Mouse (Mus musculus) cortical plate, adult 2 months (tissue): ENCODE results near the gene Rce1. TPM values are rescaled to one million over a fixed set of nuclear protein-coding genes. Genes with fewer than 3 reads are reported as not detected.
A peak's percentile ranks its signal among the peaks of the same experiment; 100 is the strongest.

ENCODE experiments used
- H3K27ac ChIP-seq: fragments of 200-500 bp; 2 replicates; pipeline ENCODE4 v1.5.1; 2012; ENCODE audit warnings: low read length, control low read depth, inconsistent platforms; ENCODE audit not compliant: insufficient read depth
- H3K4me1 ChIP-seq: fragments of 200-500 bp; 2 replicates; pipeline ENCODE4 v1.6.1; 2011; ENCODE audit warnings: low read length; ENCODE audit not compliant: control insufficient read depth, insufficient read depth
- H3K4me3 ChIP-seq: fragments of 200-500 bp; 2 replicates; pipeline ENCODE4 v1.5.1; 2011; ENCODE audit warnings: mild to moderate bottlenecking, low read length, control low read depth; ENCODE audit not compliant: insufficient read depth
- CTCF ChIP-seq: fragments of 200-500 bp; IDR thresholded peaks from 2 replicates; pipeline ENCODE4 v1.5.1; 2011; ENCODE audit warnings: mild to moderate bottlenecking, control low read depth, low read length; ENCODE audit not compliant: insufficient read depth; ENCODE audit errors: extremely low read depth
- POLR2A ChIP-seq: fragments of 200-500 bp; IDR thresholded peaks from 2 replicates; pipeline ENCODE4 v1.6.1; 2011; ENCODE audit warnings: mild to moderate bottlenecking, low read length, control low read depth; ENCODE audit not compliant: insufficient read depth; ENCODE audit errors: extremely low read depth
- polyA plus RNA-seq: library from polyadenylated mRNA; depleted of rRNA; stranded (reverse); fragments of >200 nt; gene quantifications from 2 replicates; pipeline ENCODE4 v1.2.3, GENCODE M21; 2012

Gene Rce1
- polyA plus RNA-seq, 1 experiment, result 54.0 TPM

GRCm38 (mm10) chr19:4615151-4616093, 10.0 kb downstream of the Rce1 start, which contains the start of gene Lrfn4:
Gene Lrfn4 (minus strand): TSS chr19:4615667.
- H3K4me1 ChIP-seq, result peaks cover 3% of the 10 kb centered on the region; the same call in 1 of the 2 replicates
- H3K4me3 ChIP-seq, result peak within 1 kb of the TSS; percentile 68
- no peak for TF ChIP-seq CTCF
- TF ChIP-seq POLR2A, result peak; percentile 76
- H3K27ac ChIP-seq, result peak within 1 kb of the TSS; percentile 98

- peaks cover 3% of the 10 kb centered on the region; the same call in 1 of the 2 replicates for H3K4me1 ChIP-seq
Observed at GRCm38 (mm10) chr19:4614305-4615150, 10.9 kb downstream of the Rce1 start.

GRCm38 (mm10) chr19:4613464-4614304, 11.8 kb downstream of the Rce1 start:
- no peak for TF ChIP-seq POLR2A
- no peak for TF ChIP-seq CTCF
- Histone ChIP-seq H3K4me1 (peaks cover 3% of the 10 kb centered on the region; the same call in 1 of the 2 replicates), H3K27ac (no peak overlapping the region), H3K4me3 (peak overlapping the region; percentile 68; the same call in 1 of the 2 replicates)

More at GRCm38 (mm10) chr19:4614305-4615150, 10.9 kb downstream of the Rce1 start:
- Histone ChIP-seq H3K4me3 (peak overlapping the region; percentile 68), H3K27ac (peak overlapping the region; percentile 98)
- no peak for TF ChIP-seq CTCF
- TF ChIP-seq POLR2A, result no peak

- H3K4me3 ChIP-seq, result no peak overlapping the region
- TF ChIP-seq CTCF (no peak), POLR2A (no peak)
Observed at GRCm38 (mm10) chr19:4612181-4612961, 13.1 kb downstream of the Rce1 start.

GRCm38 (mm10) chr19:4610109-4610508, 15.3 kb downstream of the Rce1 start:
- no peak for TF ChIP-seq CTCF
- no peak for TF ChIP-seq POLR2A
- Histone ChIP-seq H3K27ac (no peak overlapping the region), H3K4me3 (no peak overlapping the region), H3K4me1 (peaks cover 3% of the 10 kb centered on the region; the same call in 1 of the 2 replicates)

More at GRCm38 (mm10) chr19:4612181-4612961, 13.1 kb downstream of the Rce1 start:
- no peak overlapping the region for H3K27ac ChIP-seq
- peaks cover 3% of the 10 kb centered on the region; the same call in 1 of the 2 replicates for H3K4me1 ChIP-seq

GRCm38 (mm10) chr19:4608511-4608910, 16.9 kb downstream of the Rce1 start:
- no peak for TF ChIP-seq CTCF
- TF ChIP-seq POLR2A, result no peak
- H3K4me3 ChIP-seq, result no peak overlapping the region
- H3K27ac ChIP-seq, result no peak overlapping the region
- peaks cover 2% of the 10 kb centered on the region; the same call in 1 of the 2 replicates for H3K4me1 ChIP-seq

GRCm38 (mm10) chr19:4607406-4607805, 18.0 kb downstream of the Rce1 start:
- TF ChIP-seq POLR2A, result no peak
- no peak for TF ChIP-seq CTCF
- Histone ChIP-seq H3K4me3 (no peak overlapping the region), H3K27ac (no peak overlapping the region), H3K4me1 (peaks cover 2% of the 10 kb centered on the region; the same call in 1 of the 2 replicates)

GRCm38 (mm10) chr19:4605654-4606053, 19.8 kb downstream of the Rce1 start:
- no peak overlapping the region for H3K4me3 ChIP-seq
- TF ChIP-seq CTCF (no peak), POLR2A (no peak)
- H3K27ac ChIP-seq, result no peak overlapping the region
- no peaks in the 10 kb centered on the region for H3K4me1 ChIP-seq
